Mouse (Mus musculus): Measurements from ENCODE around the gene Zkscan16.

- TF ChIP-seq CTCF (IDR thresholded peaks at IDR 0.05) (no peak), EP300 (IDR thresholded peaks at IDR 0.05) (no peak)
Measured at GRCm38 (mm10) chr4:58975711-58976110, 32.3 kb downstream of the Zkscan16 start.
